Mouse (Mus musculus): Measurements from ENCODE around the gene Galnt2. TPM values are rescaled to one million over a fixed set of nuclear protein-coding genes. Genes with fewer than 3 reads are reported as not detected.

Gene Galnt2
- polyA plus RNA-seq, 1 experiment = 55.5 TPM

DNA sequence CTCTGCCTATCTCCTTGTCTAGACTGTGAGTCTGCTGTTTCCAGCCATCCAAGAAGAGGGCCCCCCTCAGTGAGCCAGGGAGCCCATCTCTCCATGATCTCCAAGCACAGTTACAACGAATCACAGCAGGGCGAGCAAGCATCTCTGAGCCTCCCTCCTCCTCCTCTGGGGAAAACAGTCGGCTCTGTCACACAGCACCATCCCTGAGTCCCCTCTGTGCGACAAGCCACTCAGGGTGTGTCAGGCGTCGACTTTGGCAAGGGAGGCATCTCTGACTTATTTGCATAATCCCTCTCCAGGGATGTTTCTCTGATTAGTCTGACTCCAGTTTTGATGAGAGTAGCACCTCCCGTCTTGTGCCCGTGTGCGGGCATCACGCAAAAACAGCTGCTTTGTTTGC is 151.0 kb downstream of the Galnt2 start:
- no peak for TF ChIP-seq MYOD1 (IDR thresholded peaks at IDR 0.05; ENCODE audit: control insufficient read depth, insufficient read length, low read depth)
- TF ChIP-seq USF1 (IDR thresholded peaks at IDR 0.05; ENCODE audit: low read depth) = no peak
- TF ChIP-seq CTCF (IDR thresholded peaks at IDR 0.05; ENCODE audit: control insufficient read depth, insufficient read depth, insufficient read length) = no peak
- no peak for TF ChIP-seq MYOG (IDR thresholded peaks at IDR 0.05; ENCODE audit: control insufficient read depth, extremely low read depth, insufficient read length)
- no peak for TF ChIP-seq FOSL1 (IDR thresholded peaks at IDR 0.05; ENCODE audit: insufficient read depth, low read length, poor library complexity, severe bottlenecking)
- no peak for TF ChIP-seq MAX (IDR thresholded peaks at IDR 0.05)

DNA sequence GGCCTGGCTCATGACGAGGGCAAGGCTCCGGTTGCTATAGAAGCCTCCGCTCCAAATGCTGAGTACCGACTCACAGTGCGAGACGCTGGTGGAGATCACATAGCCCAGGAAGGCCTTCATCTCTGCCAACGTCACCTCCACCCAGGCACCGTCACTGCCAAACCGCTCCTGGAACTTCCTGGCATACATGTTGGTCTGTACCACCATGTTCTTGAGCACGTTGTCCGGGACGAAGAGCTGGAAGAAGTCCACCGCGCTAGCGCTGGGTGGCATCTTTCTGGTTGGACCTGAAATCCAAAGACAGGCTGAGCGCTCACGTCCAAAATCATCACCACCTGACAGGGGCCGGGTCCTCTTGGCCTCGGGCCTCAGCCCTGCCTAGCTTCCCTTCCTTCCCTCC is 153.1 kb downstream of the Galnt2 start:
- Histone ChIP-seq H3K27me3 (ENCODE audit: control insufficient read depth, insufficient read depth, insufficient read length) (peaks cover 54% of the 10 kb centered on the region), H3K4me3 (ENCODE audit: insufficient read depth, poor library complexity, severe bottlenecking) (no peak overlapping the region), H3K36me3 (ENCODE audit: control insufficient read depth, insufficient read depth) (no peaks in the 10 kb centered on the region), H3ac (ENCODE audit: control insufficient read depth, insufficient read length, low read depth) (no peak overlapping the region), H3K79me2 (ENCODE audit: control insufficient read depth, insufficient read depth) (no peaks in the 10 kb centered on the region), H3K79me3 (ENCODE audit: low read depth) (no peaks in the 10 kb centered on the region)
- TF ChIP-seq MYOG (IDR thresholded peaks at IDR 0.05; ENCODE audit: control insufficient read depth, extremely low read depth, insufficient read length) (no peak), CTCF (IDR thresholded peaks at IDR 0.05; ENCODE audit: control insufficient read depth, insufficient read depth, insufficient read length) (no peak), MYOD1 (IDR thresholded peaks at IDR 0.05; ENCODE audit: control insufficient read depth, insufficient read length, low read depth) (no peak), CEBPB (IDR thresholded peaks at IDR 0.05; ENCODE audit: low read depth) (no peak), FOSL1 (IDR thresholded peaks at IDR 0.05; ENCODE audit: insufficient read depth, low read length, poor library complexity, severe bottlenecking) (no peak), MAX (IDR thresholded peaks at IDR 0.05) (no peak), USF1 (IDR thresholded peaks at IDR 0.05; ENCODE audit: low read depth) (no peak)

More for the DNA sequence above, 151.0 kb downstream of the Galnt2 start:
- Histone ChIP-seq H3ac (ENCODE audit: control insufficient read depth, insufficient read length, low read depth) (no peak overlapping the region), H3K79me2 (ENCODE audit: control insufficient read depth, insufficient read depth) (no peaks in the 10 kb centered on the region), H3K36me3 (ENCODE audit: control insufficient read depth, insufficient read depth) (no peaks in the 10 kb centered on the region), H3K79me3 (ENCODE audit: low read depth) (no peaks in the 10 kb centered on the region), H3K4me3 (ENCODE audit: insufficient read depth, poor library complexity, severe bottlenecking) (no peak overlapping the region), H3K27me3 (ENCODE audit: control insufficient read depth, insufficient read depth, insufficient read length) (peaks cover 60% of the 10 kb centered on the region)

DNA sequence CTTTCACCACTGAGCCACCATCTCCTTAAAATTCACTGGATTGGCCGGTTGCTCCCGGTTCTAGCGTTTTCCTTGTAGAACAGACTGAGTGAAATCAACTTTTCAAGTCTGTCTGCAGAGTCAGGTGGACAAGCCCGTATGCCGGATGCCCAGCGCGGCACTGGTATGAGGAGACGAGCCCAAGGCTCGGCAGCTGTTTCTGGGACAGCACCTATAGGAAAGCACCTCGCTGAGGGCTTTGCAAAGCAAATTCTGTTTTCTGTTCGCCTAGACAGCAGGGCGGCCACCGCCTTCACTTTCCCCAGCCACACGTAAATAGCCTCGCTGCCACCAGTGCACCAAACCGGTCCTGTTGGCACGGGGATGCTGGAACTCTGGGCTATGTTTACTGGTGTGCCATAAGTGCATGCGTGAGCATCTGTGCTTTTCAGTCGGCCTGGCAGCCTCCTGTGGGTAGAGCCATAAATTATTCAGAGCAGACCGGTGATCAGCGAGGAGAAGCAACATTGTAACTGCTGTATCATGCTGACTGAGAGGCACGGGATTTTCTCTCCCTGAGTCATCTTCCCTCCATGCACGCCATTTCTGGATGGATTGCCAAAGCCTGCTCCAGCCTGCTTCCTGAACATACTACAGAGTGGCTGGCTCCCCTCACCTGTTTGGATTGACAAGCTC is 155.2 kb downstream of the Galnt2 start:
- no peak for TF ChIP-seq MYOD1 (IDR thresholded peaks at IDR 0.05; ENCODE audit: control insufficient read depth, insufficient read length, low read depth)
- H3ac ChIP-seq (ENCODE audit: control insufficient read depth, insufficient read length, low read depth) = no peak overlapping the region
- peaks cover 45% of the 10 kb centered on the region for H3K27me3 ChIP-seq (ENCODE audit: control insufficient read depth, insufficient read depth, insufficient read length)
- H3K4me3 ChIP-seq (ENCODE audit: insufficient read depth, poor library complexity, severe bottlenecking) = no peak overlapping the region
- no peaks in the 10 kb centered on the region for H3K79me3 ChIP-seq (ENCODE audit: low read depth)
- no peaks in the 10 kb centered on the region for H3K36me3 ChIP-seq (ENCODE audit: control insufficient read depth, insufficient read depth)
- no peaks in the 10 kb centered on the region for H3K79me2 ChIP-seq (ENCODE audit: control insufficient read depth, insufficient read depth)

DNA sequence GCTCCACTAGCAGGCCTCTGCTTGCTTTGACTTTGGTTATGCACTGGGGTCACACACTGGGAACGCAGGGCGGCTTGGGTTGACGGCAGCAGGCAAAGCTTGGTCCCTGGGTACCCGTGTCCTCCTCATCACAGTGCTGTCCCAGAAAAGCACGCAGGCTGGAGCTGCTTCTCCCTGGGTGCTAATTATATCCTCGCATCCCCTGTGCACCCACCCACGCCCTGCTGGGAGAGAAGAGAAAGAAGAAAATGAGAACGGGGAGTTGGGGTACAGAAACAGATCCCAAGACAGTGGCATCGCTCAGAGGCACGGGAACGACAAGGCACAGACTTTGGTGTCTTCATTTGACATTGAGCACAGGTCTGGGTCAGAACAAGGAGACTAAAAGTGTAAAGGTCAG is 158.3 kb downstream of the Galnt2 start:
- Histone ChIP-seq H3K36me3 (ENCODE audit: control insufficient read depth, insufficient read depth) (no peaks in the 10 kb centered on the region), H3K79me2 (ENCODE audit: control insufficient read depth, insufficient read depth) (no peaks in the 10 kb centered on the region), H3K27me3 (ENCODE audit: control insufficient read depth, insufficient read depth, insufficient read length) (peaks cover 22% of the 10 kb centered on the region), H3K79me3 (ENCODE audit: low read depth) (no peaks in the 10 kb centered on the region), H3ac (ENCODE audit: control insufficient read depth, insufficient read length, low read depth) (no peak overlapping the region), H3K4me3 (ENCODE audit: insufficient read depth, poor library complexity, severe bottlenecking) (no peak overlapping the region)
- no peak for TF ChIP-seq CTCF (IDR thresholded peaks at IDR 0.05; ENCODE audit: control insufficient read depth, insufficient read depth, insufficient read length)
- TF ChIP-seq MYOD1 (IDR thresholded peaks at IDR 0.05; ENCODE audit: control insufficient read depth, insufficient read length, low read depth) = no peak
- TF ChIP-seq MAX (IDR thresholded peaks at IDR 0.05) = no peak
- no peak for TF ChIP-seq MYOG (IDR thresholded peaks at IDR 0.05; ENCODE audit: control insufficient read depth, extremely low read depth, insufficient read length)
- TF ChIP-seq CEBPB (IDR thresholded peaks at IDR 0.05; ENCODE audit: low read depth) = no peak
- no peak for TF ChIP-seq USF1 (IDR thresholded peaks at IDR 0.05; ENCODE audit: low read depth)
- TF ChIP-seq FOSL1 (IDR thresholded peaks at IDR 0.05; ENCODE audit: insufficient read depth, low read length, poor library complexity, severe bottlenecking) = no peak

DNA sequence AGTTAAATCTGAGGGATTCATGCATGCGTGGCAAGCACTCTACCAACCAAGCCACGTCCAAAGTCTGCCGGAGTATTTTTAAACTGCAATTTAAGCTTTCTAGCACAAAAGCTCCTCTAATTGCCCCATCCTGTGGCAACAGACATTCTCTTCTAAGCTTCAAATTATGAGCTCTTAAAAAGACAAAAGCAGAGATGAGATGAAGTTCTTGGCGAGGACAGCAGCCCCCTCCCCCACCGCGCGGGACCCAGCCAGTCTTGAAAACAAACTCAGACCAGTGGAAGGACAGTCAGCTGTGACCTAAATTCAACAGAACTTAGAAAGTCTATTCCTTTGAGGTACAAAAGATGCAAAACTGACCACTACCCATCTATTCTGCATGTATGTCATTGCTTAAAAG is 160.0 kb downstream of the Galnt2 start:
- Histone ChIP-seq H3K4me3 (ENCODE audit: insufficient read depth, poor library complexity, severe bottlenecking) (no peak overlapping the region), H3K36me3 (ENCODE audit: control insufficient read depth, insufficient read depth) (no peaks in the 10 kb centered on the region), H3K79me3 (ENCODE audit: low read depth) (no peaks in the 10 kb centered on the region), H3ac (ENCODE audit: control insufficient read depth, insufficient read length, low read depth) (no peak overlapping the region), H3K27me3 (ENCODE audit: control insufficient read depth, insufficient read depth, insufficient read length) (peaks cover 21% of the 10 kb centered on the region), H3K79me2 (ENCODE audit: control insufficient read depth, insufficient read depth) (no peaks in the 10 kb centered on the region)
- TF ChIP-seq CEBPB (IDR thresholded peaks at IDR 0.05; ENCODE audit: low read depth) (no peak), CTCF (IDR thresholded peaks at IDR 0.05; ENCODE audit: control insufficient read depth, insufficient read depth, insufficient read length) (no peak), MAX (IDR thresholded peaks at IDR 0.05) (no peak), MYOG (IDR thresholded peaks at IDR 0.05; ENCODE audit: control insufficient read depth, extremely low read depth, insufficient read length) (no peak), USF1 (IDR thresholded peaks at IDR 0.05; ENCODE audit: low read depth) (no peak), MYOD1 (IDR thresholded peaks at IDR 0.05; ENCODE audit: control insufficient read depth, insufficient read length, low read depth) (no peak), FOSL1 (IDR thresholded peaks at IDR 0.05; ENCODE audit: insufficient read depth, low read length, poor library complexity, severe bottlenecking) (no peak)

Data from C2C12 (cell line).